Mouse (Mus musculus): Measurements from ENCODE around the gene Ttc1.
A peak's percentile ranks its signal among the peaks of the same experiment; 100 is the strongest.

The Ttc1 gene

GRCm38 (mm10) chr11:43703552-43703951, 44.3 kb downstream of the Ttc1 start:
- no peak for DNase-seq (ENCODE audit: low spot score)

- DNase-seq (ENCODE audit: low spot score) = no peak
Observed at GRCm38 (mm10) chr11:43700291-43700690, 47.5 kb downstream of the Ttc1 start.

GRCm38 (mm10) chr11:43698621-43699020, 49.2 kb downstream of the Ttc1 start:
- peak; percentile 77 for DNase-seq (ENCODE audit: low spot score)

GRCm38 (mm10) chr11:43696623-43697022, 51.2 kb downstream of the Ttc1 start:
- no peak for DNase-seq (ENCODE audit: low spot score)

GRCm38 (mm10) chr11:43688850-43689249, 59.0 kb downstream of the Ttc1 start:
- DNase-seq (ENCODE audit: low spot score) = no peak

GRCm38 (mm10) chr11:43682415-43683217, 65.2 kb downstream of the Ttc1 start:
- peak; percentile 27 for DNase-seq (ENCODE audit: low spot score)

GRCm38 (mm10) chr11:43681472-43682414, 66.1 kb downstream of the Ttc1 start, which contains the start of gene Pwwp2a:
Gene Pwwp2a, plus strand, starts transcription at chr11:43681998.
- DNase-seq (ENCODE audit: low spot score) = peak; percentile 99

Data from lung, postnatal 25 days (tissue).